Mouse (Mus musculus) liver, embryonic 14 days (tissue): ENCODE data around the gene Grid1. TPM values are rescaled to one million over a fixed set of nuclear protein-coding genes. Genes with fewer than 3 reads are reported as not detected.

Source experiments
- polyA plus RNA-seq: library from polyadenylated mRNA; depleted of rRNA; stranded (reverse); fragments of >200 nt; gene quantifications from 2 replicates; pipeline ENCODE4 v1.2.3, GENCODE M21; 2012; rRNA removed

The Grid1 gene
- polyA plus RNA-seq: 0.07 and 0.12 TPM in 2 replicates

GRCm38 (mm10) chr14:34819919-34820652 is at the start of gene Grid1:
Gene Grid1, plus strand, starts transcription at chr14:34820108.

Other genes starting within 250 kb of the Grid1 start
- gene Ldb3, start 231.4 kb upstream of the Grid1 start, polyA plus RNA-seq: 0.06 and 0.88 TPM in 2 replicates
- gene Opn4, start 220.0 kb upstream of the Grid1 start, polyA plus RNA-seq: not detected in 2 replicates
- gene Wapl, start 146.2 kb upstream of the Grid1 start, polyA plus RNA-seq: 25.1 and 29.3 TPM in 2 replicates